Mouse (Mus musculus) neural tube, embryonic 14.5 days (tissue): ENCODE data around the gene Apof. TPM values are rescaled to one million over a fixed set of nuclear protein-coding genes. Genes with fewer than 3 reads are reported as not detected.

ENCODE experiments used
- ATAC-seq: fragments of 200-750 bp; cut with Nextera tagmentation; 2 replicates; pipeline ENCODE4 v1.8.0; 2017; ENCODE audit warnings: low read depth, mild to moderate bottlenecking, moderate TSS enrichment, moderate library complexity
- H3K27ac ChIP-seq: fragments of 300-500 bp; sonication (generic); 2 replicates; pipeline ENCODE4 v1.5.1; 2014; ENCODE audit warnings: low read depth, mild to moderate bottlenecking, control low read depth, low read length, moderate library complexity, mixed read lengths
- H3K27me3 ChIP-seq: fragments of 300-500 bp; sonication (generic); 2 replicates; pipeline ENCODE4 v1.6.1; 2014; ENCODE audit warnings: low read length; ENCODE audit not compliant: control insufficient read depth, insufficient read depth
- H3K36me3 ChIP-seq: fragments of 300-500 bp; sonication (generic); 2 replicates; pipeline ENCODE4 v1.6.1; 2014; ENCODE audit warnings: low read length, mixed read lengths; ENCODE audit not compliant: control insufficient read depth, insufficient read depth
- H3K4me1 ChIP-seq: fragments of 300-500 bp; sonication (generic); 2 replicates; pipeline ENCODE4 v1.6.1; 2014; ENCODE audit warnings: low read length; ENCODE audit not compliant: control insufficient read depth, insufficient read depth
- H3K4me2 ChIP-seq: fragments of 300-500 bp; sonication (generic); 2 replicates; pipeline ENCODE4 v1.6.1; 2014; ENCODE audit warnings: mild to moderate bottlenecking, low read depth, low read length, control low read depth
- H3K4me3 ChIP-seq: fragments of 300-500 bp; sonication (generic); 2 replicates; pipeline ENCODE4 v1.5.1; 2014; ENCODE audit warnings: low read depth, low read length, control low read depth, mixed read lengths
- H3K9ac ChIP-seq: fragments of 300-500 bp; sonication (generic); replicated peaks from 2 replicates; pipeline ENCODE4 v1.6.1; 2014; ENCODE audit warnings: low read depth, mild to moderate bottlenecking, control low read depth, low read length, mixed read lengths
- H3K9me3 ChIP-seq: fragments of 300-500 bp; sonication (generic); 2 replicates; pipeline ENCODE4 v1.6.1; 2016; ENCODE audit warnings: low read length; ENCODE audit not compliant: control insufficient read depth
- WGBS: fragments of 180-500 bp; shearing (Covaris S2); extraction: QIAGEN DNeasy Blood & Tissue Kit; methylation state at CpG from one replicate; pipeline ENCODE4 v1.1.7; 2014; 5-methylcytosine and 5-hydroxymethylcytosine counted together
- polyA plus RNA-seq: library from polyadenylated mRNA; unstranded; fragments of >200 nt; fragmentation: Nextera tagmentation; extraction: Ambion mirVana; gene quantifications from 2 replicates; pipeline ENCODE4 v1.2.1, GENCODE M21; 2014

Apof gene
- polyA plus RNA-seq, 1 experiment from 2014 or later, result not detected

GRCm38 (mm10) chr10:128232420-128232985 lies 36.0 kb upstream of the Apof start:
- 1% methylated on average over 14 of the region's 14 CpGs for WGBS
- no peaks in the 10 kb centered on the region for H3K27me3 ChIP-seq
- peak overlapping the region; percentile 80 for H3K9ac ChIP-seq
- H3K4me2 ChIP-seq, result peak overlapping the region; percentile 62
- H3K9me3 ChIP-seq, result no peaks in the 10 kb centered on the region
- H3K4me1 ChIP-seq, result 0 out of 2 replicates have a peak, but pooled peaks cover 3% of the 10 kb centered on the region
- 0 out of 2 replicates have a peak, but pooled peaks have one; percentile 32 for ATAC-seq
- no peaks in the 10 kb centered on the region for H3K36me3 ChIP-seq
- H3K4me3 ChIP-seq, result peak overlapping the region; percentile 78
- H3K27ac ChIP-seq, result peak overlapping the region; percentile 92

GRCm38 (mm10) chr10:128236321-128236720 lies 32.1 kb upstream of the Apof start:
- H3K36me3 ChIP-seq, result no peaks in the 10 kb centered on the region; the same call in 1 of the 2 replicates
- ATAC-seq, result no peak
- 0 out of 2 replicates have a peak, but pooled peaks cover 3% of the 10 kb centered on the region for H3K4me1 ChIP-seq

DNA sequence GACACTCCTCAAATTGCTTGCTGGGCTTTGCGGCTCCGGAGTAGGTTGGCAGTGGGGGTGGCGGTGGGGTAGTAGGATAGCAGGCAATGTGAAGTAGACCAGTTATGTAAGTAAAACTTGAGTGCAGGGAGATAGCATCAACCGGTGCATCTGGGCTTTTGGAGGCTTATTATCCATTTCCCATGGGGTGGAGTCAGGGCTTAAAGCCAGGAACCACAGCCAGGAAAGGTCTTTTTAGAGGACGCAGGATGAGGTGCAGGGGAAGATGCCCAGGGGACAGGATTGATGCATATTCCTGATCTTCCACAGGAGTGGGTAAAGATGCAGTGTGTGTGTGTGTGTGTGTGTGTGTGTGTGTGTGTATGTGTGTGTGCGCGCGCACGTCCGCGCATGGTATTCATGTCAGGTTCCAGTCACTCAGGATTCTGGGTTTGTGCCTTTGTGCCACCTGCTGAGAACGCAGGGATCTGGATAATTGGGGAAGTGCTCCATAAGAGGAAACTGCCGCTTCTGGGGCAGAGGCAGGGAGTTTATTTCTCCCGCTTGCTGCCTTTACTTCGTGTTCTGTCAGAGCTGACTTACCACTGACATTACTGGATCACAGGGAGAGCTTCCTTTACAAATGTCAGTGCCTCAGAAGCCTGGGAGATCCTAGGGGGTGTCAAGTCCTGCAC lies 30.5 kb upstream of the Apof start:
- Histone ChIP-seq H3K4me3 (no peak overlapping the region), H3K36me3 (no peaks in the 10 kb centered on the region; the same call in 1 of the 2 replicates), H3K27ac (no peak overlapping the region), H3K4me2 (no peak overlapping the region), H3K9ac (no peak overlapping the region), H3K27me3 (no peaks in the 10 kb centered on the region), H3K9me3 (no peaks in the 10 kb centered on the region), H3K4me1 (no peaks in the 10 kb centered on the region)
- WGBS, result 74% methylated on average over 15 of the region's 15 CpGs
- no peak for ATAC-seq

More at GRCm38 (mm10) chr10:128236321-128236720, 32.1 kb upstream of the Apof start:
- no peaks in the 10 kb centered on the region for H3K27me3 ChIP-seq
- no peak overlapping the region for H3K4me3 ChIP-seq
- no peaks in the 10 kb centered on the region for H3K9me3 ChIP-seq
- H3K9ac ChIP-seq, result no peak overlapping the region
- no peak overlapping the region for H3K4me2 ChIP-seq
- WGBS, result 78% methylated on average over 4 of the region's 4 CpGs
- no peak overlapping the region for H3K27ac ChIP-seq

GRCm38 (mm10) chr10:128239140-128239539 lies 29.3 kb upstream of the Apof start:
- 94% methylated on average over 4 of the region's 4 CpGs for WGBS
- no peak for ATAC-seq

DNA sequence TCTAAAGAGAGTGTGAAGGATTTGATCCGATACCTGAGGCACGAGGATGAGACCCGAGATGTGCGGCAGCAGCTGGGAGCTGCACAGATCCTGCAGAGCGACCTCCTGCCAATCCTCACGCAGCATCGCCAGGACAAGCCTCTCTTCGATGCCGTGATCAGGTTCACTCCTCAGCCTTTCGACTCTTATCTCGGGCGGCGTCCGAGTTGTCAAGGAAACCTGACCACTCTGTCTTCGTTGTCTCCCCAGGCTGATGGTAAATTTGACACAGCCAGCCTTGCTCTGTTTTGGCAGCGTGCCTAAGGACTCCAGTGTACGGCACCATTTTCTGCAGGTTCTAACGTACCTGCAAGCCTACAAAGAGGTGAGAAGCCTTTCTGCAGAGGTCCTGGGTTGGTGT lies 28.3 kb upstream of the Apof start:
- H3K9ac ChIP-seq, result no peak overlapping the region
- no peak for ATAC-seq
- H3K9me3 ChIP-seq, result no peaks in the 10 kb centered on the region
- H3K36me3 ChIP-seq, result peaks cover 12% of the 10 kb centered on the region
- H3K27me3 ChIP-seq, result no peaks in the 10 kb centered on the region
- no peak overlapping the region for H3K4me3 ChIP-seq
- no peaks in the 10 kb centered on the region for H3K4me1 ChIP-seq
- no peak overlapping the region for H3K4me2 ChIP-seq
- WGBS, result 96% methylated on average over 18 of the region's 18 CpGs
- H3K27ac ChIP-seq, result no peak overlapping the region

More at GRCm38 (mm10) chr10:128239140-128239539, 29.3 kb upstream of the Apof start:
- Histone ChIP-seq H3K4me3 (no peak overlapping the region), H3K27ac (no peak overlapping the region), H3K9me3 (no peaks in the 10 kb centered on the region), H3K4me2 (no peak overlapping the region), H3K36me3 (peaks cover 4% of the 10 kb centered on the region), H3K9ac (no peak overlapping the region), H3K27me3 (no peaks in the 10 kb centered on the region), H3K4me1 (no peaks in the 10 kb centered on the region)

DNA sequence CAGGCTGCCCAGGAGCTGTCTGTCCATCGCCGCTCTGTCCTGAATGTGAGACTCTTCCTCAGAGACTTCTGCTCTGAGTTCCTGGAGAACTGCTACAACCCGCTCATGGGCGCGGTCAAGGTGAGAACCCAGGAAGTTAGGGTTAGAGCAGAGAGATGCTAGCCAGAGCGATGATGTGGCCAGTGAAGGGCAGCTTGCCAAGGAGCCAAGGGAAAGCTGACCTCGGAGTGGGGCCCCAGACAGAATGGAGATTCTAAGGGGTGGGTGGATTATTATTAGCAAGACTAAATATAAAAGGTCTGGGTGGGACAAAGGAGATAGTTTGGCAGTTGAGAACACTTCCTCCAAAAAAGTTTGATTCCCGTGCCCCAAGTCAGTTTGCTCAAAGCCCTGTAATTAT lies 25.2 kb upstream of the Apof start:
- H3K36me3 ChIP-seq, result peaks cover 22% of the 10 kb centered on the region
- WGBS, result 95% methylated on average over 8 of the region's 8 CpGs
- no peaks in the 10 kb centered on the region for H3K27me3 ChIP-seq

DNA sequence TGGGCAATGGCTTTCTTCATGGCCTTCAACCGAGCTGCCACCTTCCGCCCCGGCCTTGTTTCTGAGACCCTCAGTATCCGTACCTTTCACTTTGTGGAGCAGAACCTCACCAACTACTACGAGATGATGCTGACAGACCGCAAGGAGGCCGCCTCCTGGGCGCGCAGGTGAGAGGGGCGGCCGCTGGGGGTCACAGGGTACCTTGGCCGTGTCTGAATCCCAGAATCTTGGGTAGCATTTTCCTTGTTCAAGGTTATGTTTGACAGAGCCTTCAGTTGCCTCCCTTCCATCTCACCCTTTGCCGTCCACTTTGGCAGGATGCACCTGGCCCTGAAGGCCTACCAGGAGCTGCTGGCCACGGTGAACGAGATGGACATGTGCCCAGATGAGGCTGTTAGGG lies 24.4 kb upstream of the Apof start:
- no peaks in the 10 kb centered on the region for H3K27me3 ChIP-seq
- whole genome bisulfite sequencing, result 93% methylated on average over 15 of the region's 15 CpGs
- no peak for ATAC-seq
- no peak overlapping the region for H3K4me2 ChIP-seq
- no peaks in the 10 kb centered on the region for H3K9me3 ChIP-seq
- H3K36me3 ChIP-seq, result peaks cover 26% of the 10 kb centered on the region
- H3K4me3 ChIP-seq, result no peak overlapping the region
- H3K27ac ChIP-seq, result no peak overlapping the region
- H3K9ac ChIP-seq, result no peak overlapping the region
- no peaks in the 10 kb centered on the region for H3K4me1 ChIP-seq

More for the DNA sequence above, 25.2 kb upstream of the Apof start:
- no peaks in the 10 kb centered on the region for H3K4me1 ChIP-seq
- no peaks in the 10 kb centered on the region for H3K9me3 ChIP-seq
- ATAC-seq, result no peak
- H3K27ac ChIP-seq, result no peak overlapping the region
- H3K4me3 ChIP-seq, result no peak overlapping the region
- H3K9ac ChIP-seq, result no peak overlapping the region
- no peak overlapping the region for H3K4me2 ChIP-seq

- H3K27ac ChIP-seq, result no peak overlapping the region
- no peaks in the 10 kb centered on the region for H3K9me3 ChIP-seq
- no peak for ATAC-seq
- no peak overlapping the region for H3K4me3 ChIP-seq
- H3K36me3 ChIP-seq, result peaks cover 42% of the 10 kb centered on the region
- no peak overlapping the region for H3K9ac ChIP-seq
- no peaks in the 10 kb centered on the region for H3K27me3 ChIP-seq
- H3K4me2 ChIP-seq, result no peak overlapping the region
- WGBS, result 78% methylated on average over 17 of the region's 17 CpGs
- H3K4me1 ChIP-seq, result no peaks in the 10 kb centered on the region
Observed at GRCm38 (mm10) chr10:128247020-128247732, 21.3 kb upstream of the Apof start.

- Histone ChIP-seq H3K27ac (no peak overlapping the region), H3K4me3 (no peak overlapping the region), H3K9me3 (no peaks in the 10 kb centered on the region), H3K4me2 (no peak overlapping the region), H3K36me3 (peaks cover 29% of the 10 kb centered on the region), H3K4me1 (no peaks in the 10 kb centered on the region), H3K27me3 (no peaks in the 10 kb centered on the region), H3K9ac (no peak overlapping the region)
- no peak for ATAC-seq
- 94% methylated on average over 12 of the region's 13 CpGs for WGBS
Observed at GRCm38 (mm10) chr10:128250565-128250964, 17.9 kb upstream of the Apof start.
